Mouse (Mus musculus) urinary bladder, adult 18-20 months (tissue): Measurements from ENCODE around the gene Evc.

Experiments used
- DNase-seq, 2 experiments: peaks; one replicate each; pipeline ENCODE4 v3.0.0; 2022; ENCODE audit warnings: low spot score in 2 of 2, mixed read lengths in 2 of 2

Evc gene

GRCm38 (mm10) chr5:37310026-37310425 lies 26.7 kb downstream of the Evc start:
- DNase-seq = no peak

- peak in 1 of 2 experiments; percentile 4 for DNase-seq
Measured at GRCm38 (mm10) chr5:37298370-37298769, 38.3 kb downstream of the Evc start.

GRCm38 (mm10) chr5:37296717-37297116 lies 40.0 kb downstream of the Evc start:
- DNase-seq = no peak

- no peak for DNase-seq
Measured at GRCm38 (mm10) chr5:37290983-37291382, 45.7 kb downstream of the Evc start.

- DNase-seq = peak in 1 of 2 experiments; percentile 9
Measured at GRCm38 (mm10) chr5:37289236-37289635, 47.5 kb downstream of the Evc start.

- peak in 1 of 2 experiments; percentile 5 for DNase-seq
Measured at GRCm38 (mm10) chr5:37288374-37288773, 48.3 kb downstream of the Evc start.

- no peak for DNase-seq
Measured at GRCm38 (mm10) chr5:37281021-37281420, 55.7 kb downstream of the Evc start.

GRCm38 (mm10) chr5:37263816-37264215 lies 72.9 kb downstream of the Evc start:
- no peak for DNase-seq

GRCm38 (mm10) chr5:37261734-37262133 lies 75.0 kb downstream of the Evc start:
- DNase-seq = no peak

GRCm38 (mm10) chr5:37257243-37257642 lies 79.5 kb downstream of the Evc start:
- no peak for DNase-seq

- no peak for DNase-seq
Measured at GRCm38 (mm10) chr5:37256823-37257222, 79.9 kb downstream of the Evc start.

GRCm38 (mm10) chr5:37254523-37254922 lies 82.2 kb downstream of the Evc start:
- no peak for DNase-seq

GRCm38 (mm10) chr5:37252101-37252804 lies 84.4 kb downstream of the Evc start:
- DNase-seq = no peak

- DNase-seq = no peak
Measured at GRCm38 (mm10) chr5:37251596-37251995, 85.1 kb downstream of the Evc start.

GRCm38 (mm10) chr5:37248870-37249269 lies 87.8 kb downstream of the Evc start:
- DNase-seq = no peak

- DNase-seq = no peak
Measured at GRCm38 (mm10) chr5:37247456-37247855, 89.2 kb downstream of the Evc start.

GRCm38 (mm10) chr5:37246138-37246910 lies 90.4 kb downstream of the Evc start:
- no peak for DNase-seq

GRCm38 (mm10) chr5:37245651-37246050 lies 91.0 kb downstream of the Evc start:
- DNase-seq = no peak

- no peak for DNase-seq
Measured at GRCm38 (mm10) chr5:37244666-37245242, 91.9 kb downstream of the Evc start.

GRCm38 (mm10) chr5:37244161-37244560 lies 92.5 kb downstream of the Evc start:
- DNase-seq = no peak

GRCm38 (mm10) chr5:37243169-37243886 lies 93.4 kb downstream of the Evc start:
- peak; percentile 19 to 41 for DNase-seq
